Mouse (Mus musculus) kidney, adult 9 months (tissue): ENCODE results near the gene Hist1h3f.
A peak's percentile ranks its signal among the peaks of the same experiment; 100 is the strongest.

Experiments used
- DNase-seq: peaks from one replicate; pipeline ENCODE4 v3.0.0; 2022

Hist1h3f gene

GRCm38 (mm10) chr13:23543965-23544786, at the start of gene Hist1h3f:
Hist1h3f (plus strand) TSS chr13:23544052.
- DNase-seq, result peak; percentile 89

- DNase-seq, result no peak
Measured at GRCm38 (mm10) chr13:23495526-23495925, 48.3 kb upstream of the Hist1h3f start.

GRCm38 (mm10) chr13:23497656-23498321, 46.1 kb upstream of the Hist1h3f start:
- DNase-seq, result no peak

GRCm38 (mm10) chr13:23498653-23499052, 45.2 kb upstream of the Hist1h3f start:
- no peak for DNase-seq

- no peak for DNase-seq
Measured at GRCm38 (mm10) chr13:23499943-23500342, 43.9 kb upstream of the Hist1h3f start.

DNA sequence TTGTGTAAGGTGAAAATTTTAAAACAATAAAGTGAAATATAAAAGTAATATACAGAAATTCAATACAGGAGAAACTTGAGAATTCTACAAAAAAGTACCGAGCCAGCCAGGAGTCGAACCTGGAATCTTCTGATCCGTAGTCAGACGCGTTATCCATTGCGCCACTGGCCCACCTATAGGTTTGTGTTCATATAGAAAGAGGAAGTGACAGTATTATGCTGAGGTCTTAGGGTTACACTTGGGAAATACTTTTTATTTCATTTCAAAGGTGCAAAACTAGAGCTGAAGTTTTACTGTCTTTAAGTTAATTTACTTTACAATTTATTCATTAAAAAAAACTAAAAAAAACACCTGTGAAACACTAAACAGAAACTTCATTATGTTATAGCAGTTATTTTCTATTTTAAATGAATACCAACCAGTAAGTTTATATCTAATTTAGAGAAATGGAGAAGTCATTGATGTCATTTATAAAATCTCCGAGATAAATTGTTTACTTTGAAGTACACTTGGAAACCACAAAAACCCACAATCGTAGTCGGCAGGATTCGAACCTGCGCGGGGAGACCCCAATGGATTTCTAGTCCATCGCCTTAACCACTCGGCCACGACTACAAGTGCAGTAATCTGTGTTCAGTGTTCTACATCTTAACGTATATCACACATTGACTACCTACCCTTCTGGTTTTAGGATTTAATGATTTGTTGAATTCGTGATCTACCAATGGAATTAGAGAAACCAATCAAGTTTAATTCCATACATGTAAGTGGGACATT, 43.2 kb upstream of the Hist1h3f start:
- no peak for DNase-seq

DNA sequence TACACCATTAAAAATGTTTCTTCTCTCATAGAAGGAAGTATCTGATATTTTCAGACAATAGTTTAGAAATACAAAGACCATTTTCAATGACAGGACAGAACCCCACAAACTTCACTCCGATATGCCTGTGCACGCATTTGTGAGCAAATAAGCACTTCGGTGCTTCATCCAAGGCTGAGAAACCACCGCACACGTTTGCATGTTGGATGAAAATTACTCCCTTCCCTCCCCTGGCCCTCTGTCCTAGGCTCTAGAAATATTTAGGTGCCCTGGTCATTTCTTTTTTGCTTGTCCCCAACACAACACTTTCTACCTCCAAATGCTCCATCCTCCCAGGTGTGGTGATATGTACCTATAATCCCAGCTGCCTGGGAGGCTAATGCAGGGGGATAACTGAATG, 42.3 kb upstream of the Hist1h3f start:
- no peak for DNase-seq

DNA sequence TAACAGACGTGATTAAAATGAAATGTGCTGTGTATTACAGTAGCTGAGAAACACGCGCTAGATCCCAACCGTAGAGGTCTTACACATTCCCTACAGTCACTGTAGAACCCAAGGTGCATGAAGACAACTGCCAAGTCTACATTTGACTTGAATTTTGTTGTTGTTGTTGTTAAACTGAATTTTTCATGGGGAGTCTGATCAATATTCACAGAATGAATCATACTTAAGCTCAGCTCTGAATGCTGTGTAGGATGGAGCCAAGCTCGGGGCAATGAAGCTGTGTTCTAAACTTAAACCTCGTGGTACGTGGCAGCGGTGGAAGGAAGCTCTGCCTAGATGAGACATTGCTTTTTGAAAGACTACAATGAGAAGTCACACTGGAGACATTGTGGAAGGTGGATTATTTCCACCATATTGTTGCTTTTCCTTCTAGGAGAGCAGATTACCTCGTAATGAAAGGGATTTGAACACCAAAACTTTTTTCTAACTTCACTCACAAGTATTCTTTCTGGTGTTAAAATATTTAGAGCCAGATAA, 41.8 kb upstream of the Hist1h3f start:
- DNase-seq, result no peak

- DNase-seq, result no peak
Measured at GRCm38 (mm10) chr13:23502916-23503315, 40.9 kb upstream of the Hist1h3f start.

- DNase-seq, result peak; percentile 33
Measured at GRCm38 (mm10) chr13:23503797-23504196, 40.1 kb upstream of the Hist1h3f start.

DNA sequence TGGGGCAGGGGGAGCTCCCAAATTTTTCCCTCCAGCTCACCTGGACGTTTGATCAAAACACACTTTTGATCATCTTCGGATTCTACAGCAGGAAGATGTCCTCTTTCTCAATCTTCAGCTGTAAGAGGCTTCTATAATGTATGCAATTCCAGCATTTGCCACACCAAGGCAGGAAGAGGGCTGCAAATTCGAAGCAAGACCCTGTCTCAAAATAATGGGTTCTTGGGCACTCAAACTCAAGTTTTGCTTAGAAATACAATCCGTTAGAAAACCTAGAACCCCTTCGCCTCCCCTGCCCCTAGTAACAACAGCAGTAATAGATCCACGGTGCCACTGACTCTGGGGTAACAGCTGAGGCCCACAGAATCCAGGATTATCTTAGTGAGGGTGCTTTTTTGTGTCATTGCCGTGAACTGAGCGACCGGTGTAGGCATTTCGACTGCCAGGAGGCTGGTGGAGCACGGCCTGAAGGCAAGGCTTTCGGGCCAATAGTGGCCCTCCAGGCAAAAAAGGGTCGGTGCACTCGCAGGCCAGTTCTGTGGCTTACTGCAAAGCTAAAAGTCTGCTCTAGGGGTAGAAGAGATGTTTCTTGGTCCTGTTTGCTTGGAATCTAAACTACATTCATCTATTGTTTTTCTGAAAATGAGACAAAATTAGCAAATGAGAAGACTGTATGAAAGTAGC, 38.0 kb upstream of the Hist1h3f start:
- DNase-seq, result no peak

DNA sequence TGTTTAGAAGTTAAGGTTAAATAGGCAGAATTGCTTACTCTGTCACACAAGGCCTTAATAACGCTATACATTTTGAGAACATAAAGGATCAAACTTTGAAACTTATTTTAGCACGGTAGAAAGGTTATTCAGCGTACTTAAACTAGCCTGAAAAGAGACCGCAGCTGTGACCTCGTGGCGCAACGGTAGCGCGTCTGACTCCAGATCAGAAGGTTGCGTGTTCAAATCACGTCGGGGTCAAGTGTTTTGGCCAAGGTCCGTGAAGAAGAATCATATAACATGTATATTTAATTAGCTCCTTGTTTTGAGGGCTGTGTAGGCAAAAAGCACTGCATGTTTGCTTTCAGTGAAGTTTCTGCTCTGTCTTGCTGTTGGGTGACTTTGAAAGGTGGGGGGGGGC, 37.5 kb upstream of the Hist1h3f start:
- no peak for DNase-seq

DNA sequence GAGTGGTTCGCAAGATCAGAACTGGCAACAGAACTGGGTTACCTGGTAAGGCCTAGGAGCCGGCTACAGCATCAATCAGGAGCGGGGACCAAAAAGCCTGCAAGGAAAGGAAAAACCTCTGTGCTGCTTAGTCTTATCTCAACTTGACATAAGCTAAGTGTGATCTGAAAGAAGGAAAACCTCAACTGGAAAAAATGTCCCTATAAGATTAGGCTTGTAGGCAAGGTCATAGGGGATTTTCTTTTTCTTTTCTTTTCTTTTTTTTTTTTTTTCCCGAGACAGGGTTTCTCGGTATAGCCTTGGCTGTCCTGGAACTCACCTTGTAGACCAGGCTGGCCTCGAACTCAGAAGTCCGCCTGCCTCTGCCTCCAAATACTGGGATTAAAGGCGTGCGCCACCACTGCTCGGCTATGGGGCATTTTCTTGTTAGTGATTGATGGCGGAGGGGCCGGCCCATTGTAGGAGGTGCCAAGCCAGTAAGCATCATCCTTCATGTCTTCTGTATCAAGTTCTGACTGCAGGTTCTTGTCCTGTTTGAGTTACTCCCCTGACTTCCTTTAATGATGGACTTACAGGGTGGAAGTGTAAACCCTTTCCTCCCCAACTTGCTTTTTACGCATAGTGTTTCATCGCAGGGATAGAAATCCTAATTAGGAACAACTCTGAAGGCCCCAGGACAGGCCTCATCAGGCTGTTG, 36.9 kb upstream of the Hist1h3f start:
- no peak for DNase-seq

GRCm38 (mm10) chr13:23510127-23510526, 33.7 kb upstream of the Hist1h3f start:
- DNase-seq, result no peak

GRCm38 (mm10) chr13:23513517-23513916, 30.3 kb upstream of the Hist1h3f start:
- no peak for DNase-seq

DNA sequence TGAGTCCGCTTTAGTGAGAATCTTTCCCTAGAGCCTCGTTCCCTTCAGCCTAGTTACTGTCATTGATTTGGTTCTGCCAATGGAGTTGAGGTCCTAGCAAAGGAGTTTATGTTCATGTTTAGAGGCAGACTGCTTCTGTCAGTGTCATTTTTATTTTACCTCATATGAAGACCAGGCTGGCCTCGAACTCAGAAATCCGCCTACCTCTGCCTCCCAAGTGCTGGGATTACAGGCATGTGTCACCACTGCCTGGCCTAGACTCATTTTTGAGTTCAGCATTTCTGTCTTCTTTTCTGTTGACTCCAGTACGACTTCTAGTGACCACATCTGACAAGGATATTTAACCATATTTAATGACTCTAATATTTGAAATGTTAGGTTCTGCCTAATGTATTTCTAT, 28.6 kb upstream of the Hist1h3f start:
- no peak for DNase-seq

GRCm38 (mm10) chr13:23515826-23516620, 27.8 kb upstream of the Hist1h3f start:
- DNase-seq, result no peak

DNA sequence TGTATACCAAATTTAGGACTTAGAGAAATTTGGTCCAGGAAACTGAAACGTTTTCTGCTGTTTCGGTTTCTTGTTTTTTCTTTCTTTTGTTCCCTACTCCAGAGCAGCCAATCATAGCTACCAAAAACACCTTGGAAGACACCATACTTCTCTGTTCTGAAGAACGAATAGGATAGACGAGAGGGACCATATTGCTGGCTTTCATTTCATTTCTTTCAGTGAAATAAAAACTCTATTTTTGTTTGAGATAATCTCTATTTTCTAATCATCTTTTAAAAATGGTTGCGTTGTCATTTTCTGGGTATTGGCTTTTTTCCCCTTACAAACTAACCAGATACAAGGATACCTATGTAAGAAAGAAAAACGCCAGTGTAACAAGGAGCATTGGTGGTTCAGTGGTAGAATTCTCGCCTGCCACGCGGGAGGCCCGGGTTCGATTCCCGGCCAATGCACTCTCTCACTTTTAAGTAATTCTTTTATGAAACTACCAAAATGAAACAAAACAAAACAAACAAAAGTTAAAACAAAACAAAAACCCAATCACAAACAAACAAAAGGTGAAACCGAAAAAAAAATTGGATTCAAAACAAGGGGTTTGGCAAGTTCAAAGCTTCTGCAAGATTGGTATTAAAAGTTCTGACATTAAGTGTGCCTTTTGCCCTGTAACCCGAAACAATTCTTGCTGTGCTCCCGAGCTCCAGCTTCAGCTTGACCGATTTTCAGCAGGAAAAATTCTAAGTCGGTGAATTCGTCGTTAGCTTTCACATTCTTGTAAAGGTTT, 26.8 kb upstream of the Hist1h3f start:
- DNase-seq, result peak; percentile 85

GRCm38 (mm10) chr13:23517603-23518294, 26.1 kb upstream of the Hist1h3f start:
- peak; percentile 94 for DNase-seq

- DNase-seq, result no peak
Measured at GRCm38 (mm10) chr13:23518295-23518603, 25.6 kb upstream of the Hist1h3f start.
